ENCODE assay signal across 29 mouse cellular contexts in the genomic region with DNA sequence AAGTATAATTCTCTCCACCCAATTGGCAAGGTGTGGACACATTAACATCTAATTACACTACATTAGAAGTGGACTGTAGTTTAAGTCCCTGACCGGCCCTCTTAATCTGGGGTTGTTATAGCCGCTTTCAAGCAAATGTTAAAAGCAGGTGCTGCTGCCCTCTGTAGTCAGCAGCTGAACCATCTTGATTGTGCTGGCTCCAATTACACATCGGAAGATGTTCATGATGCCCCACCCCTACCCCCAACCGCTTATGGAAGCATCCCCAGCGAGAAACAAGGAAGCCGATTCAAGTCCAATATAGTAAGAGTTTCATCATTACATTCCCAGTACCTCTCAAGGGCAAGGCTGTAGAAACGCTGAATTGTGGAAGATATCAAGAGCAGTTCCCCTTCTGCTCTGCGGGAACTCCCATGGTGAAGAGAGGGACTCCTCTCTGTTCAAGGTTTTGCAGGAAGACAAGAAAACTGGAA.
A peak's percentile ranks its signal among the peaks of the same experiment; 100 is the strongest.
DNase-seq lines count a peak whose midpoint lies in the region; ATAC-seq and TF ChIP-seq lines count a peak whose summit lies in the region.
"Had no signal": no experiment of that assay in that cellular context is flagged by ENCODE, and none has a peak within 500 bp of the region (broad histone marks: within the 10 kb centered on the region; RNA-seq: fewer than 3 reads in every experiment).

No protein-coding gene starts in this region.

- H3K4me2 ChIP-seq in intestine, postnatal 0 days (replicated peaks; ENCODE audit: low read depth), result no peak overlapping the region
- H3K4me2 ChIP-seq in liver, embryonic 12.5 days, result no peak overlapping the region
- H3K4me2 ChIP-seq: heart, embryonic 12.5 days; hindbrain, embryonic 13.5 days had no signal

- POLR2A ChIA-PET in Patski (lab: Charles Lee), result no interaction called here

- no peak overlapping the region for H3K4me3 ChIP-seq in layer of hippocampus, adult 2 months
- H3K4me3 ChIP-seq in intestine, postnatal 0 days (ENCODE audit: low read depth, low read length), result no peak overlapping the region
- no peak overlapping the region for H3K4me3 ChIP-seq in liver, embryonic 12.5 days
- H3K4me3 ChIP-seq: forebrain, embryonic 10.5 days; heart, embryonic 12.5 days; hindbrain, embryonic 13.5 days; left cerebral cortex, adult 2 months; midbrain, embryonic 10.5 days had no signal

- in situ Hi-C loops in Patski (cut with MboI; ENCODE audit: low pct_unique_long_range_greater_than_20kb), result loop anchor here (5.0 kb wide), 1 partner anchor 787 kb away; no protein-coding TSS in a partner anchor

- H3K4me1 ChIP-seq in intestine, postnatal 0 days (replicated peaks; ENCODE audit: control insufficient read depth, insufficient read depth, low read length), result no peaks in the 10 kb centered on the region
- H3K4me1 ChIP-seq in liver, embryonic 12.5 days, result no peaks in the 10 kb centered on the region
- H3K4me1 ChIP-seq: forebrain, embryonic 10.5 days; hindbrain, embryonic 13.5 days had no signal

- 53% methylated on average over 8 of the region's 8 CpGs for WGBS in intestine, postnatal 0 days
- 52% methylated on average over 8 of the region's 8 CpGs for WGBS in liver, embryonic 12.5 days (ENCODE audit: insufficient replicate concordance)

- H3K27ac ChIP-seq in layer of hippocampus, adult 2 months, result no peak overlapping the region
- no peak overlapping the region for H3K27ac ChIP-seq in intestine, postnatal 0 days (ENCODE audit: low read depth, low read length)
- H3K27ac ChIP-seq in liver, embryonic 12.5 days, result no peak overlapping the region
- H3K27ac ChIP-seq: forebrain, embryonic 10.5 days; hindbrain, embryonic 13.5 days; left cerebral cortex, adult 2 months; midbrain, embryonic 10.5 days had no signal

- H3K9me3 ChIP-seq in intestine, postnatal 0 days (ENCODE audit: control insufficient read depth), result no peaks in the 10 kb centered on the region
- H3K9me3 ChIP-seq in liver, embryonic 12.5 days (replicated peaks), result no peaks in the 10 kb centered on the region
- H3K9me3 ChIP-seq: forebrain, embryonic 10.5 days; midbrain, embryonic 10.5 days had no signal

- H3K9ac ChIP-seq in intestine, postnatal 0 days (ENCODE audit: low read depth, low read length), result no peak overlapping the region
- no peak overlapping the region for H3K9ac ChIP-seq in liver, embryonic 12.5 days
- H3K9ac ChIP-seq: heart, embryonic 12.5 days; hindbrain, embryonic 13.5 days; liver, postnatal 0 days had no signal

- H3K27me3 ChIP-seq in Patski, result no peaks in the 10 kb centered on the region
- H3K27me3 ChIP-seq in intestine, postnatal 0 days (replicated peaks; ENCODE audit: control insufficient read depth, insufficient read depth, low read length), result no peaks in the 10 kb centered on the region
- H3K27me3 ChIP-seq in liver, embryonic 12.5 days (replicated peaks), result no peaks in the 10 kb centered on the region
- H3K27me3 ChIP-seq: heart, embryonic 12.5 days; hindbrain, embryonic 13.5 days had no signal

- CTCF ChIA-PET in Patski (lab: Charles Lee), result no interaction called here

- ATAC-seq in Patski, result no peak
- peak; percentile 45; the same call in 1 of the 2 replicates for ATAC-seq in intestine, postnatal 0 days
- no peak for ATAC-seq in liver, embryonic 12.5 days
- ATAC-seq: CD4-positive, CD25-positive, alpha-beta regulatory T cell, adult 4 months; forebrain, embryonic 16.5 days; liver, postnatal 0 days; lung, postnatal 0 days had no signal

- TF ChIP-seq CTCF in layer of hippocampus, adult 2 months (conservative IDR thresholded peaks at IDR 0.05), result peak; percentile 46
- peak; percentile 29 for TF ChIP-seq CTCF in Patski (IDR thresholded peaks at IDR 0.05)
- TF ChIP-seq CTCF in intestine, postnatal 0 days (IDR thresholded peaks at IDR 0.05; ENCODE audit: low read depth), result peak; percentile 45

- H3K36me3 ChIP-seq in intestine, postnatal 0 days (ENCODE audit: control insufficient read depth, insufficient read depth), result no peaks in the 10 kb centered on the region
- H3K36me3 ChIP-seq in liver, embryonic 12.5 days, result no peaks in the 10 kb centered on the region
- H3K36me3 ChIP-seq: forebrain, embryonic 10.5 days; heart, embryonic 12.5 days; hindbrain, embryonic 13.5 days; midbrain, embryonic 10.5 days had no signal

- DNase-seq in heart, adult 11 months, result peak; percentile 68
- DNase-seq in heart, postnatal 4 days, result no peak
- DNase-seq in layer of hippocampus, adult 2 months (ENCODE audit: low spot score in 2 of 2), result no peak
- no peak for DNase-seq in layer of hippocampus, adult 8-10 months (ENCODE audit: low spot score in 2 of 2)
- no peak for DNase-seq in Patski (ENCODE audit: low read depth, low spot score)
- DNase-seq in frontal cortex, postnatal 25 days (ENCODE audit: low spot score in 2 of 2), result no peak
- DNase-seq: adrenal gland, postnatal 10 days; cerebellum, adult 2 months; cerebellum, postnatal 36 days; gastrocnemius, postnatal 14 days; heart, adult 18-20 months; heart, postnatal 10 days; kidney, adult 11 months; kidney, postnatal 36 days; layer of hippocampus, adult 9-11 months; liver; liver, postnatal 0 days; thymus, adult 2 months; thymus, postnatal 4 days had no signal
